Mouse (Mus musculus): ENCODE results near the gene Ccdc175.

Ccdc175 gene

DNA sequence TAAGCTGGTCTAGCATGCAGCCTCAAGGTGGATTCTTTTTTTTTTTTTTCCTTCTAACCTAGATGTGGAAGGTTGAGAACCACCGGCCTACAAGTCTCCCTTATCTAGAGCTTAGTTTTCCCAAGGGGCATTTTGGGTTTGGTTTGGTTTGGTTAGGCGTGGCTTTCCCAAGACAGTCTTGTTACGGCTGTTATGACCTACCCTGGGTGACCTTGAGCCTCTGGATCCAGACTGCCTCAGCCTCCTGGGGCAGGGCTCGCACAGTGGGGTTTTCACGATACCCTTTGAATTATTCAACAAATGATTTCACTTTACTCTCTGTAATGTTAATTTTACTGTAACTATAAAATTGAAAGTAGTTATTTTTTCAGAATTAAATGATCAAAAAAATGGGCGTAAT lies 82.1 kb downstream of the Ccdc175 start:
- no peak for DNase-seq (ENCODE audit: low spot score in 2 of 2)

DNA sequence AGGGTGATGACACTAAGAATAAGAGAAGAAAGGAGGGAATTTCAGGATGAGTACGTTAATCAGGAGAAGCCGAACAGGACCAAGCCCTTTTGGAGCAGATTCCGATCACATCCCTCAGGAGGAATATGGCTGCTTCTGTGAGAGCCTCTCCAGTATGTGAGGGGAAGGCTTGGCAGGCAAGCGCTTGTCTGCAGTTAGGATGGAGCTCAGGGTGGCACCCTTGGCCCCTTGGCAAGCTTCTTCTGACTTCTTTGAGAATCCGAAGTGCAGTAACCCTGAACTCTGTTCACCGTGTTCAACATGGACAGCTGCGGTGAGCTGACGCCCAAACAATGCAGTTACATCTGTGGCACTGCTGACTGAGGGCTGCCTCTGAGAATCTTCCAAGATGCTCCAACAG lies 87.9 kb downstream of the Ccdc175 start:
- DNase-seq (ENCODE audit: low spot score in 2 of 2): no peak

DNA sequence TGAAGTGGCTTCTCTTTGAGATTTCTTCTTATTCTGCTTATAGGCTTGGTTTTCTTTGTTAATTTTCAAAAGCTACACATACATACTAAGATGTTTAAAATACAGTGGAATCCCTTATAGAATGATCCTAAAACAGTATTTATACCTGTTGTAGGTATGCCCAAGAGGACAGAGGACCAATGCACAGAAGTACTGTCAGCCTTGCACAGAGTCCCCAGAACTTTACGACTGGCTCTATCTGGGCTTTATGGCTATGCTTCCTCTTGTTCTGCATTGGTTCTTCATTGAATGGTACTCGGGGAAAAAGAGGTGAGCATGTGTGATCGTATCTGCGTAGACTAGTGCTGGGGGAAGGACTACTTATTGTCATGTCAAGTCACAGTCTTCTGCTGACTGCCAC lies 95.0 kb downstream of the Ccdc175 start:
- DNase-seq (ENCODE audit: low spot score in 2 of 2): no peak

DNA sequence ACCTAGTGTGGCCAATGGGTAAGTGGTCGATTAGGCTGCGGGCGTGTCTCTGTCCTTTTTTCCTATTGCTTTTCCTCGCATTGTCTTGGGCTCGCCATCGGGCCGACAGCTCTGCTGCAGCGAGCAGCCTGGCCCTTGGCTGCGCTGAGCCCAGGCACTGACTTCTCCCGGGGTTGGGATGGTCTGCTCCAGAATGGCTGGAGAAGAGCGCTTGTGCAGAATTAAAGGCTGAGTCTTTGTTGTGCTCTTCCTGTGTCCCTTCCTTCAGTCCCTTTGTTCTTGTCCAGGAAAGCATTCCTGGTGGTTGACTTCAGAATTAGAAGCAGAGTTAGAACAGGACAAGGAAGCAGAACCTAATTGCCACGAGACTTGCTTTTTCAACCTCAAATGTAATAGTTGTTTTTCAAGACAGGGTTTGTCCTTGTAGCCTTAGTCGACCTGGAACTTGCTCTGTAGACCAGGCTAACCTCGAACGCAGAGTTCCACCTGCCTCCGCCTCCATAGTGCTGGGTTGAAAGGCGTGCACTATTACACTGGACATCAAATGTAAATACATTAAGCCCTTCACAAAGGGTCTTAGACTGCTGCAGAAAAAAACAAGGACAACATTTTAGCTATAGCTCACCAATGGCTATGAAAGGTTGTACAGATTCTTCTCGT lies 98.5 kb downstream of the Ccdc175 start:
- DNase-seq (ENCODE audit: low spot score in 2 of 2): no peak

DNA sequence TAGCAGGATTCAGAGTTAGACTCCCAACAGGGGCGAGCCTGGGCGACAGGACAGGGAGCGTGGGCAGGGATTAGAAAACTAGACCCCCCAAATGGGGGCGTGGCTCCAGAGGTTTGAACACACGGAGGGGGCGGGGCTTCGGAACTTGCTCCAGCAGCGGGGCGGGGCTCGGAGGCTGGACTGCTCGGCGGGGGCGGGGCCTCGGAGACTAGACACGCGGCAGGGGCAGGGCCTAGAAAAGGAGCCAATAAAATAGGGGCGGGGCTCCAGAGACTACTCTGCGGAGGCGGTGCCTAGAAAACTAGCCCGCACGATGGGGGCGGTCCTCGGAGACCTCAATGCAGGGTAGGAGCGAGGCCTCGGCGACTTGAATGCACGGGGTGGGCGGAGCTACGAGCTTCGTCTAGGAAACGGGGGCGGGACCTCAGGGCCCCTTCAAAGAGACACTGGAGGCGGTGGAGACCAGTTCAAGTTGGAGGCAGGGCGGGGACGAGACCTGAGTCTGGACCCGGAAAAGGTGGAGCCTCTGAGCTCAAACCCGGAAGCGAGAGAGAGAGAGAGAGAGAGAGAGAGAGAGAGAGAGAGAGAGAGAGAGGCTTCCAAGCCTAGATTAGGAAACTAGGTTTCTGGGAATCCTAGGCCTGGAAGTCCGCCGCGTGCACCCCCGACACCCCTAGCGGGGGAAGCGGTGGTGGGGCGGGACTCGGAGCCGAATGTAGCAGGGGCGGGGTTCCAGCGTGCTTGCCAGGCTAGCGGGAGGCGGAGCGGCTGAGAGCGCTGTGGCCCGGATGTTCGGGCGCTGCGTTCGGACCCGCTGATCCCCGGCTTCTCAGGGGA lies 99.3 kb downstream of the Ccdc175 start, which contains the start of the genes L3hypdh and Jkamp:
TSS of gene L3hypdh (minus strand) at position 111 of the 837 bp plus-strand sequence.
TSS of gene Jkamp (plus strand) at position 261 of the 837 bp plus-strand sequence.
- peak; percentile 100 for DNase-seq (ENCODE audit: low spot score in 2 of 2)

DNA sequence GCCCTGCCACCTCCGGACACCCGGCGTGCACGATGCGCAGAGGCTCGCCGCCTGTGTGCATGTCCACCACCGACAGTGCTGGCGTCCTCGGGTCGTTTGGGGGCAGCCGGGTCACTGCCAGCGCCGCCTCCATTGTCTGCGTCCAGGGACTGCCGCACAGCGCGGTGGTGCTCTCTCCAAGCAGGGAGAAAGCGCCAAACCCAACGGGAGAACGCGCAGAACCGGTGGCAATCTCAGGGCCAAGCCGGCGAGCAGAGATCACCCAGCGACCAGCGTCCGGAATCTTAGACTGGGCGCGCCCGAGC lies 99.9 kb downstream of the Ccdc175 start:
- no peak for DNase-seq (ENCODE audit: low spot score in 2 of 2)

DNA sequence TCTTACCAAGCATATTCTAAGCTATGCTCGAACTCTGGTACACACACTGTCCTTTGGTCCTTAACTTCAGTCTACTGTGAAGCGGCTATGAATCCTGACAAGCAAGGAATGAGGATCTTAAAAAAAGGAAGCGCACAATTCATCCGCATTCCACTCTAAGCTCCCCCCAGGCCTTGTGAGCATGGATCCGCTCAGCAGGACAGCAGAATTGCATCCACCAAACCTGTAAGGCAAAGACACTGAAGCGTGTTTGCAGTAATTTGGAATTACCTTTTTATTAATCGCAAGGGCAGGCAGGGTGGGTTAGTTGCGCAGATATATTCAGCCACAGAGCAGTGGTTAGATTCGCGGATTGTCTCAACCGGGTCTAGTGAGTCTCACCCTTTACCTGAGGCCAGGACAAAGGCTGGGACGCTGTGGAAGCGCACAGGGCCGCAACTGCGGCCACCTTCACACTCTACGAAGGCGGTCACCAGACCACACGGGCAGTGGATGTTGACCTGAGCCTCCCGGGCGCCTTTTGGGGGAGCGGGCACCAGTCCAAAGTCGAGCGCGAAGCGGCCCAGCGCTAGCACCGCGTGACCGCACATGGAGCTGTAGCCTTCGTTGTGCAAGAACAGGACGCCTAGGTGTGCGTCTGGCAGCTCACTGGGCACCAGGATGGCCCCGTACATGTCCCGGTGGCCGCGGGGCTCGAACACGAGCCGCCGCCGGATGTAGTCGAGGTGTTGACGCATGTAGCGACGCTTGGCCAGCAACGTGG lies 100.4 kb downstream of the Ccdc175 start:
- no peak for DNase-seq (ENCODE audit: low spot score in 2 of 2)

DNA sequence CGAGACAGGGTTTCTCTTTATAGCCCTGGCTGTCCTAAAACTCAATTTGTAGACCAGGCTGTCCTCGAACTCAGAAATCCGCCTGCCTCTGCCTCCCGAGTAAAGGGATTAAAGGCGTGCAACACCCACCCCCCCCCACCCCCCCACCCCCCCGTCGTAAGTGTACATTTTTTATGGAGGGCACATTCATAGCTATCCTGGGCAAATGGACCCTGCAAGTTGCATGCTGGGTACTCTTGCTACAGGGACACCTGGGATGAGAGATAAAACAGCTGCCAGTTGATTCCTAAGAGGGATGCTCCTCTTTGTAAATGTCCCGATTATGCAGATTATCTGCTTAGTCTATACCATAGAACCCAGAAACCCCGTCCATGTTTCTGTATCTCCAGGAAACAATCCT lies 101.6 kb downstream of the Ccdc175 start:
- no peak for DNase-seq (ENCODE audit: low spot score in 2 of 2)

DNA sequence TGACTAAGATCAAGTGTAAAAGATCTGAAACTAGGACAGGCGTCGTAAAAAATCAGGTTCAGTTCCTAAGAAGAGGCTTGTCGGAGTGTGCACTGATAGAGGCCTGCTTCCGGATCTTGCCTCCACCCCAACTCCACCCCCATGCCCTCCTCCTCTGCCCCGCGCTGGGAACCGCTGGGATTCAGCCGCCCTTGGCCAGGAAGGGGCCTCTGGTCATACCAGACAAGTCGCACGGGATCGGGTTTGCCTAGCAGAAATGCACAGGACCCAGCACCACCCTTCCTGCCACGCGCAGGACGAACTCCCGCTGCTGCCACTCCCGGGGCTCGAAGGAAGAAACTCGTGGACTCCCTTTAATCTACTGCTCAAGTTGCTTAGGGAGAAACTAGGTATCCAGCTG lies 102.5 kb downstream of the Ccdc175 start:
- no peak for DNase-seq (ENCODE audit: low spot score in 2 of 2)

DNA sequence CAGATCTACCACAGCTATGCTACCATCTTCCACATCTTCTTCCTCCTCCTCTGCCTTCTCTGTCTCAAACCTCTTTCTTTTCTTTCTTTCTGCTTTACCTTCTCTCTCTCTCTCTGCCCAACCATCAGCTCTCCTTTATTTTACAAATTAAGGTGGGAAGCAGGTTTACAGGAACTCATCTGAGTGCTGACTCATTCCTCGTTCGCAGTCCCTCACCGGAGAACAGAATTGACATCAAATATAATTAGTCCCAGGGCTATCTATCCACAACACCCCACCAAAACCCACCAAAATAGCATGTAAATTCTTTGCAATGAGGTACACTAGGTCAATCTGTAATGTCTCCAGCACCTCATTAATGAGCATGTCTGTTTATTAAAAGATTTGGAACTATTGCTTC lies 102.9 kb downstream of the Ccdc175 start:
- DNase-seq (ENCODE audit: low spot score in 2 of 2): no peak

DNA sequence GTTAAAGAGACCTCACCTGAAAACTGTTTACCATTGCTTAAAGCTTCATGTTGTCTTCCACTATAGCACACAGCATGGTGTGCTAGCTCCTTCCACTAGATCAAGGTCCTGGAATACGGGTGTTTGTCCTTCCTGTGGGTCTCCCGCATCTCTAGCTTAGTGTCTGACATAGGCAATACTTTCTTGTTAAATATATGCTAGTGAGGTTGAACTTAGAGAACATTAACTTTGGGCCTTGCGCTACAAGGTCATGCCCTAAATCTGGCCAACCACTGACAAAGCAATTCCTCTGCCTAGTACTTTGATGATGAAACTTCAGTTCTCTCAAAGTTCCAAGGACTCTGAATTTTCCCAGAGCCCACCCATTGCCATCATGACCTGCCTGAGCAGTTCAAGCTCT lies 106.6 kb downstream of the Ccdc175 start:
- DNase-seq (ENCODE audit: low spot score in 2 of 2): no peak

DNA sequence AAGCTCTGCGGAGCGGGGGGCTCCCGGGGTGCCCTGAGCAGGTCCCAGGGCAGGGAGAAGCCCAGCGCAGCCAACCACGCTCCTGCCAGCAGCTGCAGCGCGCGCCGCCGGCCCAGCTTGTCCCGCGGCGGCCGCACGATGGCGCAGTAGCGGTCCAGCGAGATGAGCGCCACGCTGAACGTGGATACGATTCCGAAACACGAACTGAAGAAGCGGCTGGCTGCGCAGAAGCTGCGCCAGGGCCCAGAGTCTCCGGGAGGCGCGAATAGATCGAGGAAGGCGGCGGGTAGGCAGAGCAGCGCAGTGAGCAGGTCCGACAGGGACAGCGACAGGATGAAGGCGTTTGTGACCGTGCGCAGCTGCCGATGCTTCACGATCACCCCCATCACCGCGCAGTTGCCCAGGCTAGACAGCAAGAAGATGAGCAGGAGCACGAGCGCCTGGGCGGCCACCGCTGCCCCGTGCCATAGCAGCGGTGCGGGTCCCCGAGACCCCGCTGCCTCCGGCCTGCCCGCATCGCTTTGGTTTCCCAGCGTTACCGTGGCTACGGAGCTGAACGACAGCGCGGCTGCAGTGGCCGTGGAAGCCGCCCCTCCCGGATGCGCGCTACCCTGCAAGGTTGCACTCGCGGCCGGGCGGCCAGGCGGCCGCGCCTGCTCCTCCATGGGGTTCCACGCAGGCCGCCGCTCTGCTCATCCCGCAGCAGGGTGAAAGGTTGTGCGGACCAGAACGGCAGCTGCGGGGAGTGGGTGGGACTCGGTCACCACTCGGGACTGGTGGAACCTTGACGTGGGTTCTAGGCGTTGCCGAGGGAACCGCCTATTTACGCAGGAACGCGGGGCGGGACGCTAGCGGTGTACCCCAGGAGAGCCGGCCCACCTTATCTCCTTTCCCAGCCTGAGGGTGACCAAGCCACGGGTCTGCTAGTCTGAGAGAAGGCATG lies 114.2 kb downstream of the Ccdc175 start, which contains the start of gene Gpr135:
TSS of gene Gpr135 (minus strand) at position 799 of the 943 bp plus-strand sequence.
- peak; percentile 76 to 81 for DNase-seq (ENCODE audit: low spot score in 2 of 2)

DNA sequence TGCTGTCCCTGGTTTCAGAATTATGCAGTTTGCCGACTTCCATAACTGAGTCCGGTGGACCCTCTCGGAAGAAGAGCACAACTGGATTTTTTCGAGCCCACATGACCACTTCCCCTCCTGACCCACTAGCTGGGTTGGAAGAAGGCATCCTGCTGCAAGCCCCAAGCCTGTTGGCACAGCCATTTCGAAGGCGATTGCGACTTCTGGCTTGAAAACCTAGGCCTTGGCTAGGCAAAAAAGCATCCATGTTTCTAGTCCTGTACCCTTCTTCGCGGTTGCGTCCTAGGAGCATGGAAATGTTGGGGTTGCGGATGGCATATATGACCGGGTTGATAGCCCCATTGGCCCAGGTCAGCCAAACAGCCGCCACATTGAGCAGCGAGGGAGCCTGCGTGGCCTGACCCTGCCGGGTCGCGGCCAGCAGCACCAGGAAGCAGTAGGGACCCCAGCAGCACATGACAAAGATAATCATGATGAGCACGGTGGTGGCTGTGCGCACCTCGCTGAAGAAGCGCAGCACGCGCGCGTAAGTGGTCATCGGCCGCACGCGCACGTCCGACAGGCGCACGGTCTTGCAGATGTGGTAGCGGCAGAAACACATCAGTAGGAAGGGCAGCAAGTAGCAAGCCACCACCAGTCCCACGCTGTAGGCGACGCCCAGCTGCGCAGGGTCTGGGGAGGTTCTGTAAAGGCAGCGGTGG lies 115.1 kb downstream of the Ccdc175 start:
- no peak for DNase-seq (ENCODE audit: low spot score in 2 of 2)

DNA sequence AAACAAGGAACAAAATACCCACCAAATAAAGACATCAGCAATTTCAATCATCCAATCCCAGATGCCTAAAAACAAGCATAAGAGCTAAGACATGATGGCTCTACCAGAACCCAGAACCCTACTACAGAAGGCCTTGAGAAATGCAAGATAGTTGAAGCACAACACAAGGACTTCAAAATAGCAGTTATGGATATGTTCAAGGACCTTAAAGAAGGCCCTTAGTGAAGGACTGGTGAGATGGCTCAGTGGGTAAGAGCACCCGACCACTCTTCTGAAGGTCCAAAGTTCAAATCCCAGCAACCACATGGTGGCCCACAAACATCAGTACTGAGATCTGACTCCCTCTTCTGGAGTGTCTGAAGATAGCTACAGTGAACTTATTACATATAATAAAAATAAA lies 127.0 kb downstream of the Ccdc175 start:
- no peak for DNase-seq (ENCODE audit: low spot score in 2 of 2)

DNA sequence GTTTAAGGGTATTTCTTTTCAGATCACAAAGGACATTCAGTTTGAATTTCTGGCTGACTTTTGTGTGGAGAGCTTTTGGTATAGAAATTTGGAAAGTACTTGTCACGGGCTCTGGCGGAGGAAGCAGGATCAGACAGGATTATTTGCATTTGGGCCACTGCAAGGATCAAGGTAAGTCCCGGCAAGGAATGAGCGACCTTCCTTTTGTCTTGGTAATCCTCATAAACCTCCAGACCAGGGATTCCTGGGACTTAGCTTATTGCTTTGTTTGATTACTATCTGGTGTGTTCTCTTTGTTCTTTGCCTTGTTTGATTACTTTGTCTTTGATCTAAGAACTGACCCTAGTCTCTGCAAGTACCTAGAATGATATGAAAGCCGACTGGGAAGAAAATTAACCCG lies 131.0 kb downstream of the Ccdc175 start:
- no peak for DNase-seq (ENCODE audit: low spot score in 2 of 2)

DNA sequence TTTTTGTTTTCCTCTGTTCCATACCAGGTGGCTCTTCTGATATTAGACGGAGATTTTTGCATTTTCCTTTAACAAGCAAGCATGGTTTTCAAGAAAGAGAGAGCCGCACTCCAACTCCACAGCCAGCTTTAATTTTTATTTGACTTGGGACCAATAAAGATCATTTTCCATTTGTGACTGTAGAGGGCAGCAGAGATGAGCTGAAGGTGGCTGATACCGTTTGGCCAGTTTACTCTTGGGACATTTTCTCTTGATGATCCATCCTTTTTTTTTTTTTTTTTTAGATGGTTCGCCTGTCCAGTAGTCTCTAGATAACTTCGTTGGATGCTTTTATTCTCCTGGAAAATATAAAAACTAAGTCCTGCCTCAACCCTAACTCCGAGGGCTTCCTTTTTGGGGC lies 131.5 kb downstream of the Ccdc175 start:
- no peak for DNase-seq (ENCODE audit: low spot score in 2 of 2)

DNA sequence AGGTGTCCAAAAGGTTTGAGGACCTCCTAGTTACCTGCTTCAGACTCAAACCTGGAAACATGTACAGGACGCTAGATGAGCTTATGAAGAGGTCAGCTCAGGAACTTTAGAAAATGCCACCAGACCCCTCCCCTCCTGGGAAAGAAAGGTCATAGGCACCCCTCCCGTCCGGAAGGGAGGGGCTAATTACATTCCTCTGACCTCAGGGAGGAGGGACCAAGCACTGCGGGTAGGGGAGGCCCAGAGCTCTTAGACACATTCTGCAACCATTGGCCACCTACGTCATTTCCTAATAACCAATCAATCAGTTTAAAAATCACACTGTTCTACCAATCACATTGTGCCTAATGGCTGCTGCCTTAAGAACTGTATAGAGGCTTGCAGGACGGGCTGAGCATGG lies 132.3 kb downstream of the Ccdc175 start:
- no peak for DNase-seq (ENCODE audit: low spot score in 2 of 2)
